Mouse (Mus musculus) embryonic fibroblast, embryonic 13.5 days (primary cell): ENCODE measurements at regions not wholly inside any gene's neighbourhood (a gene's known extent, or its start where the extent isn't known, plus 50 kb on each side); places are given as distances from the start of the nearest gene placed in this dataset.

Experiments used
- CTCF ChIP-seq: IDR thresholded peaks from 2 replicates; pipeline ENCODE4 v1.5.1; 2011; ENCODE audit warnings: mild to moderate bottlenecking, control low read depth, low read length, moderate library complexity, borderline replicate concordance; ENCODE audit not compliant: insufficient read depth
- POLR2A ChIP-seq: IDR thresholded peaks from 2 replicates; pipeline ENCODE4 v1.6.1; 2011; ENCODE audit warnings: low read depth, mild to moderate bottlenecking, control low read depth, low read length, moderate library complexity

DNA sequence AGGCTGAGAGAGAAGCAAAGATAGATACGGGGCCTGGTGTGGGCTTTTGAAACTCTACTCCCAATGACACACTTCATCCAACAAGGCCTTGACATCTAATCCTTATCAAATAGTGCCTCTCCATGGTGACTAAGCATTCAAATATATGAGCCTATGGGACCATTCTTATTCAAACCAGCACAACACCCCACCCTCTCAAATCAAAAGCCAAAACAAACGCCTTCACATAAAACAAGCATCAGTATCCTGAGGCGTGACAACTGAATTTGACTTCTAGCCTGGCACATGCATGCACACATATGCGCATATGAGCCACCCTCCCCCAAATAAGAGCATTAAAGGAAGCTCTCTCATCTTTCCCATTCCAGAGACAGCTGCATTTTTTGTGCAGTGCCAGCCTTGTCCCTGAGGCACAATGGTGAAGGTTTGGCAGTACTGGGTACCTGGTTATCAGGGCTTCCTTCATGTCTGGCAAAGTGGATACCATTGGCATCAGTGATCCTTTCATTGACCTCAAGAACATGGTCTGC, 103.8 kb upstream of the Gli2 start:
- TF ChIP-seq CTCF (no peak), POLR2A (no peak)
